Mouse (Mus musculus): Measurements from ENCODE around the gene Kcnn3.

Gene Kcnn3

DNA sequence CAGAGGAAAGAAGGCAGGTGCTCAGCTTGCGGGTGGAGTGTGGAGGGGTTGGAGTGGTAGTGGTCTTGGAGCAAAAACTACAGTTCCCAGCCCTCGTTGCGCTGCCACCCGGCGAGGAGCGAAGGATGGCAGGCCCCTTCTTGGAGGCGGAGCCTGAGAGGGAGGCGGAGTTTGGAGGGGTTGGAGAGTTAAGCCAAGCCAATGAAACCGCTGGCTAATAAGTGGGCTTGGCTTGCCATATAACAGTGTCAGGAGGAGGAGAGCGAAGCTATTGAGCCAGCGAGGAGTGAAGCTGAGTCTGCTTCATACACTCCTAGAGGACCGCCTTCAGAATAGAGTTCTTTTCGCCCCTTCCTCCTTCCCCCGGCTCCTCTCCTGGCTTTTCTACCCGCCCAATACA lies at the start of gene Kcnn3:
Gene Kcnn3 (plus strand): TSS at position 271 of the 400 bp plus-strand sequence.
- DNase-seq (ENCODE audit: low read depth): peak; percentile 27

DNA sequence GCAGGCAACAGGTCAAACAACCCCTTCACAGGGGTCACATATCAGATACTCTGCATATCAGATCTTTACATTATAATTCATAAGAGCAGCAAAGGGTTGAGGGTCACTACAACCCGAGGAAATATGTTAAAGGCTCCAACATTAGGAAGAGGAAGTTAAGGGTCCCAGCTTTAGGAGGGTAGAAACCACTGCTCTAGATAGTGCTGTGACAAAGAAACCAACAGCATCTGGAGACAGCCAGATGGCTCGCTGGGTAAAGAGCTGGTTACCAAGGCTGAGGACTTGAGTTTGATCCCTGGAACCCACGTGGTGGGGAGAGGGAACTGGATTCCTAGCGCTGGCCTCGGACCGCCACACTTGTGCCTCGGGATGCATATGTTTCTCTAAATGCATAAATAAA lies 47.7 kb upstream of the Kcnn3 start:
- no peak for DNase-seq (ENCODE audit: low read depth)

DNA sequence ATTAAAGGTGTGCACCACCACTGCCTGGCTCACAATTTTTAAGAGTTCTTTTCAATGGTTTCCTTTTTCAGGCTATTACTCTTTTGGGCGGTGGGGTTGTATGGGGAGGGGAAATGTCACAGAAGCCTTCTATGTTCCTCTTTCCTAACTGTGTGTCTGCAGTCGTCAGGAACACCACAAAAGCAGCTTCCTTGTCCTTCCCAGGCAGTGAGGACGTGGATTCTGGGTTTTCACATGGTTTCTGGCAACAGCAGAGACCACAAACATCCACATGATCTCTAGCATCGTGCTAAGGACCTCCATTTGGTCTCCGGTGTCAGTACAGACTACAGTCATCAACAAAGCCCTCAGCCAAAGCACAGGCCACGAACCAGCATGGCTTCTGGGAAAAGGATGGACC lies 46.1 kb upstream of the Kcnn3 start:
- DNase-seq (ENCODE audit: low read depth): peak; percentile 53

DNA sequence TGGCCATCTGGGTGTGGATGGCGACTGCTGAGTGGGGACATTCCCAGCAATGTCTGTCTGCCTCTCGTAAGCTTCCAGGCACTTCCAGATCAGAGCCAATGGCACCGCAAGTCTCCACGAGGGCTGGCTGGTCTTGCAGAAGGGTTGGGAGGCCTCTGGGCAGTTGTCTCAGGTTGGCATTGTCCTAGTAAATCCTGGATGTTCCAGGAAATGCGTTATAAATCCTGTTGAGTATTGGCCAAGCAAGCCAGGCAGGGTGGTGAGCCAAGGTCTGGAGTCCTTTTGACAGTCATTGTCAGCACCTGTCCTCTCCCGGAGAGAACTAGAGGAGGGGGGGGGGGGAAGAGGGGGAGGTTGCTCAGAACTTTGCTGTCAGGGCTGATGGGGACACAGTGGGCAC lies 40.9 kb upstream of the Kcnn3 start:
- no peak for DNase-seq (ENCODE audit: low read depth)

DNA sequence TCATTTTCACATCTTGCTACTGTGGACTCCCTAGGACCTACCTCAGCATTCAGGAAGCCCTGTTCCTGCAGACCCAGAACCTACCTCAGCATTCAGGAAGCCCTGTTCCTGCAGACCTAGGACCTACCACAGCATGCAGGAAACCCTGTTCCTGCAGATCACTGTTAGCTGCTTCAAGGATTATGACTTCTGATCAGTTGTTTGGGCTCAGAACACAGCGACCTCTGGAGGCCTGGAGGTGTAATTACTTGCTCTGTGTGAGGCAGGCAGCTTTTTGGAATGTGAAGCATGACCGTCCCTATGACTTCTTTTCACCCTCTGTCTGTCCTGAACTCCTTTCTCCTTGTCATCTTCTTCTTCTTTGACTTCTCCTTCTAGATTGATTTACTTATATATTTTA lies 38.5 kb upstream of the Kcnn3 start:
- no peak for DNase-seq (ENCODE audit: low read depth)

DNA sequence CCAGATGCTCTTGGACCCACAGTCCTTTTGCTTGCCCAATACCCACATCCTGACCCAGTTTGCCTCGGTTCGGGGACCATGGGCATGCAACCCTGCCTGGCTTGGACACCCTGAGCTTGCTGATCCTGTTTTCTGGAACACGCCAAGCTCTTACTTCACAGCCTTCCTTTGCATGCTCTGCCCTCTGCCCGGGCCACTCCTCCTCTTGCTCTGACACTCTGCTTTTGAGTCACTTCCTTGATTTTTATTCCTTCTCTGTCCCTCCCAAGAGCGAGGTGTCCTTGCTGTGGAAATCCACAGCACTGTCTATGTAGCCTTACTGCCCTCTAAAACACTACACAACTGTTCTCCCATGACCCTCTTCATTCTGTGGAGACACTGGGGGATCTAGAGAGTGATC lies 37.7 kb upstream of the Kcnn3 start:
- DNase-seq (ENCODE audit: low read depth): no peak

DNA sequence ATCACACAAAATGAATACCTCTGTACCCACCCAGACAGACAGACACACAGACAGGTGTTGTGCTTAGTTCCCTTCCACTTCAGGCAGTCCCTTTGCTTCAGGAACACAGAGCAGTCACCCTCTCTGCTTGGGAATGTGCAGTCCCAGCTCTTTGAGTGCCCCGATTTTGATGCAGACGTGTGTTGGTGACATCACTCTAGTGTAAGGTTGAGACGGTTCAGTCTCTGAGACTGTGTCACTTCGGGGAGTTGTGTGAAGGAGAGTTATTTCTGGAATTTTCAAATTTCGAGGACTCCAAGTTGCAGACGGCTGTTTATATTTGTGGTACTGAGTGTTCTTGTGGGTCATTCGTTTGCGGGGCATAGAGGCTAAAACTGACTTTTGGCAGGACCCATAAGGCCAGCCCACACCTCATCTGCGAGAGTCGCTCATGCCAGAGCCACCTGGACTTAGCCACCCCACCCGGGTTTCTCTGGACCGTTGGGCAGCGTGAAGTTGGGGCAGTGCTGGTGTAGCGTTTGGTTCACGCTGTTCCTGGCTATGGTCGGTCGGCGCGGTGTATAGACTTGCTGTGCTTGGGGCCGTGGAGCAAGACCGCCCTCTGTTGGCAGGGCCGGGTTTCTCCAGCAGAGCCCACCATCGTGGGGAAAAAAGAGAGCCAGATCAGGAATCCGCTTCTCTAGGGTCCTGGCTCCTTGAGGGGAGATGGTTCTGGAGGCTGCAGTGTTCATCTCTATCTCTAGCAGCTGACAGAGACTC lies 35.0 kb upstream of the Kcnn3 start:
- DNase-seq (ENCODE audit: low read depth): no peak

DNA sequence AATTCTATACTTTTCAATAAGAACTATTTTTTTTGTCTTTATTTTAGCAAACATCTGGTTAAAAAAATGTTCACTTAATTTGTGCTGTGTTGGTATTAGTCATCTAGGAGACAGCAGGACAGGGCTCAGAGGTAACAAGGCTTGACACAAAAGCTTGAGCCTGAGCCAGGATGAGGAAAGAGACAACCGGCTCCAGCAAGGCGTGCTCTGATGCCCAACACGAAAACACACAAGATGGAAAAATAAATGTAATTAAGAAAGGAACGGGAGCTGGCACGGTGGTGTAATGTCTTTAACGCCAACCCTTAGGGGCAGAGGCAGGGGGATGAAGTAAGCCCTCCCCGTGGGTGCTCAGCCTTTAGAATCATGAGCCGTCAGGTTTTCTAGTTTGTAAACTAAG lies 33.9 kb upstream of the Kcnn3 start:
- DNase-seq (ENCODE audit: low read depth): no peak

DNA sequence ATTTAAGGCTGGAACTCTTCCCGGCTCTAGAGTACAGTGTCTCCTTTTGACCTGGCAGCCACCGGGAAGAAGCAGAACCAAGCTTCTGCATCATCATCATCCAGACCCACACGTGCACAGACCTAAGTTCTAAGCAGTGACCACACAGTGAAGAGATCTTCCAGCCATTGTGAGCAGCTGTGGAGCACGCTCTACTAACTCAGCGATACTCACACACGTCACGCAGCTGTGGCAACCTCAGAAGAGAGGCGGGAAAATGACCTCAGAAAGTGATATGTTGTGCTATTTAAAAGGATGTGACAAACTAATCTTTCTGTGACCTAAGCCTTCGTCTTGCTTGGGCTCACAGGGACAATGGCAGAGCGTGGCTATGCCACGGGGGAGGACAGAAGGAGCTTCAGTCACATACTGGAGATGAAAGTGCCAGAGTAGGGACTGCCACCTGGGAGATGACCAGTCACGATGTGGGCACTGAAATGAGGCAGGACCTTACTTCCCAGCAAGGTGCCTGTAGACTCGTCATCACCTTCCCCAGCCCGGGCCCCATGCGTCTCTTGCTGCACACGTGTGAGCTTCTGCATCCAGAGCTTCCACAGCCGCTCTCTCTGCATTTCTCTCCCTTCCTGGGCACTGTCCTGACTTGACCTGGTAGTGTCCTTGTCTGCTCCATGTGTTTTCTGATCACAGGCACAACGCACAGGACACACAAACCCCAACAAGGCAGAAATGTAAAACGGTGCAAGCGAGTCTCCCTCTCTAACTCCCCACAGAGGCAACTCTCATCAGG lies 32.9 kb upstream of the Kcnn3 start:
- DNase-seq (ENCODE audit: low read depth): no peak

DNA sequence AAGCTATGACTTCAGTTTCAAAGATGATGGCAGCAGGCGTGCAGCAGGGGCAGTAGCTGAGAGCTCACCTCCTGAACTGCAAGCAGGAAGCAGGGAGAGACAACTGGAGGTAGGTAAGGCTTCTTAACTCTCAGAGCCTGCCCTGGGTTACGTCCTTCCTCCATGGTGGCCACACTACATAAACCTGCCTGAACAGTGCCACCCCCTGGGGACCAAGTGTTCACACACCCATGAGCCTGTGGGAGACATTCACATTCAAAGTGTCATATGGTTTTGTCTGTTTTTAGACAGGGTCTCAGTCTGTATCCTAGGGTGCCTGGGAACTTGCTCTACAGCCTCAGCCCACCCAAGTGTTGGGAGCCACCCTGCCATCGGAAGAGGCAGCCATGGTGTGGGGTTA lies 29.2 kb upstream of the Kcnn3 start:
- no peak for DNase-seq (ENCODE audit: low read depth)

DNA sequence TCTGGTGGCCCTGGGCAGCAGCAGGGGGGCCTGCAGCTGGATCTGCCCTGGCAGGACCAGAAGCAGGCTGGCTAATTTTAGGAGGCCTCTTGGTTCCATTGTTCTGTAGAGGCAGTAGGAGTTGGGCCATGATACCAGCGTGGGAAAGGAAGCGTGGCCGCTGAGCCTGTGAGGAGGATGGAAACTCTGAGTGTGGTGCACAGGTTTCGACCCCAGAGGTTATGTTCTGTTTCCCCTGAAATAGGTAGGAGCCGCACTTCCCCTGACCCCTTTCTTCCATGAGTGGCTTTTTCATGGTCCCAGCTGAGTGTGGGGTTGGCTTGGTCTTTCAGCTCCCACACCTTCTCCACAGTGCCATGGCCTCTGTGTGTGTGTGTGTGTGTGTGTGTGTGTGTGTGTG lies 28.4 kb upstream of the Kcnn3 start:
- no peak for DNase-seq (ENCODE audit: low read depth)

DNA sequence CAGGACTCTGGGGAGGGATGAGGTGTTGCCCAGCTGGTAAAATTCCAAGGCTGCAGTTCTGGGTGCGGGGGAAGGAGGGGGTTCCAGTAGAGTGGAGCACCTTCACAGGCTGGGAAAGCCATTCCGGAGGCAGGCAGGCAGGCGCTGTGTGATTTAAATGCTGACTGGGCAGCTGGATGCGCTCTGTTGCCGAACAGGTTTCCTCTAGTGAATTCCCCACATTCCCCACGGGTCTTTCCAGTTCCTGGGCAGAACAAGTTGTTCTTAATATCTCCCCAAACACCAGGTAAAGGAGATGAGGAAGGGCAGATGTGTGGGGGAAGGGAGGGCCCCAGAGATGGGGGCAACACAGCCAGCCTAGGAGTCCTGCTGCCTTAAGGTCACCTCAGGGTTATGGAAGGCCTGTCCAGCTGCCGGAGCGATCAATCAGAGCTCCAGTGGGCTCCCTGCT lies 27.2 kb upstream of the Kcnn3 start:
- DNase-seq (ENCODE audit: low read depth): no peak

DNA sequence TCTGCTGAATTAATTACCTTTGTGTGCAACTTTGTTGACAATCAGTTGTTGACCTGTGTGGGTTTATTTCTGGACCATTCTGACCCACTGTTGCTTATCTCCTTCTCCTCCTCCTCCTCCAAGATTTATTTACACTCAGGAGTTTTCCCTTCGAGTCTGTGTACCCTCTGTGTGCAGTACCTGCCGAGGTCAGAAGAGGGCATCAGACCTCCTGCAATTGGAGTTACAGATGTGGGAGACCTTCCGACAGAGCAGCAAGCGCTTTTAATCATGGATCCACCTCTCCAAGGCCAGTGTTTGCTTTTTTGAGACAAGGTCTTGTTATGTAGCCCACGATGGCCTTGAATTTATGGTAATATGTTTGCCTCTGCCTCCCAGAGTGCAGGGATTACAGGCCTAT lies 25.3 kb upstream of the Kcnn3 start:
- DNase-seq (ENCODE audit: low read depth): no peak

DNA sequence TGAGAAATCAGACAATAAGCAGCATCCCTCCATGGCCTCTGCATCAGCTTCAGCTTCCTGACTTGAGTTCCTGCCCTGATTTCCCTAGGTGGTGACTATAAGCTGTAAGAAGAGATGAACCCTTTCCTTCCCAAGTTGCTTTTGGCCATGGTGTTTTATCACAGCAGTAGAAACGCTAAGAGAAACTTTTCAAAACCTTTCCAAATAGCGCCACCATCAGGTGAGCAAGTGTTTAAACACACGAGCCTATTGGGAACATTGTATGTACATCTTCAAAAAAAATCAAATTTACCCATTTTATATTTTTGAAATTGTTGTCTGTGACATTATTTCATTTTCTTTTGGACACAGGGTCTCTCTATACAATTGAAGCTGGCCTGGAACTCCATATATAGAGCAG lies 23.6 kb upstream of the Kcnn3 start:
- no peak for DNase-seq (ENCODE audit: low read depth)

DNA sequence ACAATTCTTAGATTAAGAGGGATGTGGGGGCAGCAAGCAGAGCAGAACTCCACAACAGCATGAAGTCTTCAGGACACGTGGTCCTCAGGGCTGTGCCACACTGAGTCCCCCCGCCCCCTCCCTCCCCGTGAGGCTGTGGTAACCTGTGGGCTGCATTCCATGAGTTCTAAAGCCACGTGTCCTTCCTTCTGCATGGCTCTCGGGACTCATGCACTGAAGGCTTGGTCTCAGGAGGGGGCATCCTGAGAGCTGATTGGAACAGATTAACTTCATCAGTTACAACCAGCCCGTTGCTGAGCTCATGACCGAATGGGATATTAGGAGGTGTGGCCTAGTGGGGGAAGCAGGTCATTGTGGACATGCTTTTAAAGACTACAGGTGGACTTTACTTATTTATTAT lies 20.3 kb upstream of the Kcnn3 start:
- no peak for DNase-seq (ENCODE audit: low read depth)

DNA sequence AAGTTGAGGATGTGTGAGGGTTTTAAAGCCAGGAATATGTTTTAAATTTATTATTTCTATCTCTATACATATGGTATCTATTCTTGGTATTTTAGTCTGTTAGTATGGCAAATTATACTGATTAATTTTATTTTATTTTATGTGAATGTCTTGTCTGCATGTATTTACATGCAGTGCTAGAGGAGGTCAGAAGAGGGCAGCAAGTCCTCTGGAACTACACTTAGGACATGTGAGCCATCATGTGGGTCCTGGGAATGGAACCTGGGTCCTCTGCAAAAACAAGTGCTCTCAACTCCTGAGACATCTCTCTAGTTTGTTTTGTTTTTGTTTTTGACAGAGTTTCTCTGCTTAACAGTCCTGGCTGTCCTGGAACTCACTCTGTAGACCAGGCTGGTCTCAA lies 18.5 kb upstream of the Kcnn3 start:
- DNase-seq (ENCODE audit: low read depth): no peak

DNA sequence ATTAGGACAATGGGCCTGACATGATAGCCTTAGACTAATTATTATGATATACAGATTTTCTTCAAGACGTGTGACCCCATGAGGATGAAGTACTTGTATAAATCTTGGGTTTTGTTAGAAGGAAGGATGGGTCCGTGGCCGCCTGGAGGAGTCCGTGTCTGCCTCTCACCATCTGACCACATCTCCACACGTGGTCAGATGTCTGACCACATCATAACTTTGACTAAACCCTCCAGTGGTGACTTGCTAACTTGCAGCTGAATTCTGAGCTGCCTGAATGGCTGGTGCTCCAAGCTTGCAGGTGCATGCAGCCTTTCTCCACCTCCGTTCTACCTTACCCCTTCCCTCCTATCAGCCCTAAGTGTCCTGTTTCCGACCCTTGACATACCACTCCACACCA lies 17.4 kb upstream of the Kcnn3 start:
- DNase-seq (ENCODE audit: low read depth): no peak

DNA sequence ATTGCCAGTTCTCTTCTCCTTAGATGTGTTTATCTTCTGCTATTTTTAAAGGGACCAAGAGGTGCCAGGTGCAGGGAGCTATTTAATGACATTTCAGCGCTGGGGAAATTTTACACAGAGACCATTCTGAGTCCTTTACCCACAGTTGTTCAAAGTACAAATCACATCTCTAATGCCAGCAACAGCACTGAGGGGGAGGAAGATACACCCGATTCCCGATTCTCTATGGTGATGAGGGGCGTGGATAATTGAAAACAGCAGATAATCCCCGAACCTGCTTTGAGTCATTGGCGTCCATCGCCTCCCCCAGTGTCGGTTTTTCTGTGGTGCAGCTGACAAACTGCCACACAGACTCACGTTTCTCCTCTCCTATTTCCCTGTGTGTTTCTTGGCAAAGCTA lies 11.9 kb upstream of the Kcnn3 start:
- DNase-seq (ENCODE audit: low read depth): no peak

DNA sequence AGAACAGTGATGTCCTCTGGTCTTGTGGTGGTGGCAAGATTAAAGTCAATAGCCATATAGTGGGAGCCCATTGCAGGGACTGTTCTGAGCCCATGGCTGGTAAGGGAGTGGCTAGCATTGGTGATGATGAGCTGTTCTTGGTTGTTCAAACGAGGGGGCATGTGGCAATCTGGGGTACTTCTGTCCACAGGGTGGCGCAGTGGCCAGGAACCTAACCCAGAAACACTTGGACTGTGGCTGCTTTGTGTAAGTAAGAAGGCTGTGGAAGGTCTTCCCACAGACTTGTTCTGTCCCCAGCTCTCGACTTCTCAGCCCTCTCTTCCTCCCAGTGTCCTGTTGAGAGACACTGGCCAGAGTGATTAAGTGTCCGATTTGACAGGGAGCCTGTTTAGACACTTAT lies 9.0 kb upstream of the Kcnn3 start:
- no peak for DNase-seq (ENCODE audit: low read depth)

DNA sequence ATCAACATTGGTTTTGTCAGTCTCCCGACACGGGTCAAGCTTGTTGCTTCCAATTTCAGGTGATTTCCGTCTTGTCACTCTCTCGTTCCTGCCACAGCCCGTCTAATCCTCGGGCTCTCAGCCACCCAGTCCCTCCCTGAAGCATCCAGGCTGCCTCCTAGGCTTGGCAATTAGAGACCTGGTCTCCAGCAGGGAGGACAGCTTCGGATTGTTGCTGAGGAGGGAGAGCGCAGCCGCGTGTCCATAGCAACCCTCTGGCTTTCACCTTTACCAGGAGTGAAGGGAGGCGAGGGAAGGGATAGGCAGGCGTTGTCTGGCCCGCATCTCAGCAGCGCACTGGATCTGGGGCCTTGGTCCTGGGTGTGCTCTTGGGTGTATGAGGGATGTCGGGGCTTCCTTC lies 8.6 kb upstream of the Kcnn3 start:
- DNase-seq (ENCODE audit: low read depth): no peak

DNA sequence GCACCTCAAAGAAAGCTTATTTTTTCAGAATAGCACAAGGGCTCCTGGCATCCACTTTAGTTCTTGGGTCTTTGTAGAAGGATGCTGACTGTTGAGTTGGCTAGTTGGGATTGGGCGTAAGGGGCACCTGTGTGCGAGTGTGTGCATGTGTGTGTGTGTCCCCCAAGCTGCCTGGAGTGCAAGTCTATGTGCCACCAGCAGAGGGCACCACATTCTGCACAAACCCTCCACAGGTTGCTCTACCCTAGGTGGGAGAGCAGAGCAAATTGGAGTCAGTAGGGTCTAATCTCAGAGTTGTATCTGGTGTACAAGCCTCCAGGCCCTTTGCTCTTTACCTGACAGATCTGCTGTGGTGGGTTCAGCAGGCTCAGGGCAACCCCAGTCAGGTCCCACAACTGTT lies 7.7 kb upstream of the Kcnn3 start:
- no peak for DNase-seq (ENCODE audit: low read depth)

DNA sequence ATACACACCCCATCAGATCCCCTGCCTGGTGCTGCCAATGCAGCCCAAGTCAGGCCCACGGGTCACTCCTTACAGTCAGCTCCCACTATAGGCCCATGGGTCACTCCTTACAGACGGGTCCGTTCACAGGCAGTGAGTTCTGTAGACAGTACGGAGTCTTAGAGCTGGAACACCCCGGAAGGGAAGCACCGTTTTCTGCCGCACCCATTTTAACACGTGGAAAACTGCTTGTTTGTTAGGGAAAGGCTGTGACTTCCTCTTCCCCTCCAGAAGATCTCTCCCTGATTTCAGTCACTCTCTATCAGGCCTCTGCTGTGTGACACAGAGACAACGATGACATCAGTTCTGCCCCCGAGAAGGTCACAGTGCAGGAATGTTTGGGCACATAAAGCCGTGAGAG lies 4.5 kb upstream of the Kcnn3 start:
- DNase-seq (ENCODE audit: low read depth): no peak

DNA sequence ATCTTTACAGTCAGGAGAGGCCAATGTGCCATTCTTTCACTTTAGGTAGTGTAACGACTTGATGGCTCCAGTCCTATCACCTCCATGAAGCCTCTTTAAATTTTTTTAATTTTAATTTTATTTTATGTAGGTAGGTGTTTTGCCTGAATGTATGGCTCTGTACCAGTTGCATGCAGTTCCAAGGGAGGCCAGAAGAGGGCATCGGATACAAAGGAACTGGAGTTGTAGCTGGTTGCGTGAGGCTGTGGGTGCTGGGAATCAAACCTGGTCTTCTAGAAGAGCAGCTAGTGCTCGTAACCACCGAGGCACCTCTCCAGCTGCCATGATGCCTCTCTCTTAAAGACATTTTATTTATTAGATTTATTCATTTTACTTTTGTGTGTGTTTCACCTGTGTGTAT lies 3.6 kb upstream of the Kcnn3 start:
- no peak for DNase-seq (ENCODE audit: low read depth)
